Mouse (Mus musculus): ENCODE measurements around the gene Rpl18.

GRCm38 (mm10) chr7:45709036-45709435, 6.2 kb upstream of the Rpl18 start:
- TF ChIP-seq EP300 (IDR thresholded peaks at IDR 0.05; ENCODE audit: low read depth) (no peak), CTCF (IDR thresholded peaks at IDR 0.05; ENCODE audit: low read depth) (no peak)
